Comparison of ENCODE assay signal across 8 mouse cellular contexts in the genomic region with DNA sequence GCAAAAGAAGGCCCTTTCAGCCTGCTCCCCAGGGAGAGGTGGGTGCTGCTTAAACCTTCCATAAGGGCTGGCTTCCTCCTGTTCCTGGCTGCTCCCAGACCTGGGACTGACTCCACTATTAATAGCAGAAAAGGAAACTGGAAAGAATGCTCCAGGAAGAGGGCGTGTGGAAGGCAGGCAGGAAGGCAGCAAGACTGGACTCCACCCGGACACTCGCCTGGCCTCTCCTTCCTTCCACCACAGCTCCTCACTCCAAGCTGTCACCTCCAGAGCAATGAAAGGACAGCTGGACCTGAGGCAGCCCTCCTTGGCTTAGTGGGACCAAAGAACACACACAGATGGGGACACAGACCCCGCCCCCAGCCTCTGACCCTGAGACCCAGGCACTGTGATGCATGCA. TPM values are rescaled to one million over a fixed set of nuclear protein-coding genes. Genes with fewer than 3 reads are reported as not detected.
A peak's percentile ranks its signal among the peaks of the same experiment; 100 is the strongest.
DNase-seq lines count a peak whose midpoint lies in the region; ATAC-seq and TF ChIP-seq lines count a peak whose summit lies in the region.
"Had no signal": no experiment of that assay in that cellular context is flagged by ENCODE, and none has a peak within 500 bp of the region (broad histone marks: within the 10 kb centered on the region; RNA-seq: fewer than 3 reads in every experiment).

No protein-coding gene starts in this region.

- H3K4me2 ChIP-seq in neural tube, embryonic 13.5 days: no peak overlapping the region
- H3K4me2 ChIP-seq in heart, postnatal 0 days (ENCODE audit: low read depth, low read length): peak overlapping the region; percentile 33
- H3K4me2 ChIP-seq: embryonic facial prominence, embryonic 13.5 days had no signal

- 0 out of 2 replicates have a peak overlapping the region, but pooled peaks have one; percentile 23 for H3K27ac ChIP-seq in neural tube, embryonic 13.5 days (replicated peaks)
- peak overlapping the region; percentile 63 for H3K27ac ChIP-seq in heart, postnatal 0 days (ENCODE audit: low read depth)
- H3K27ac ChIP-seq: embryonic facial prominence, embryonic 13.5 days had no signal

- TF ChIP-seq CTCF in heart, postnatal 0 days (IDR thresholded peaks at IDR 0.05; ENCODE audit: low read depth): no peak

- WGBS in neural tube, embryonic 13.5 days: 72% methylated on average over 4 of the region's 4 CpGs
- WGBS in heart, postnatal 0 days: 33% methylated on average over 4 of the region's 4 CpGs

- no peak for DNase-seq in neural tube, embryonic 10.5 days (ENCODE audit: extremely low spot score, low spot score)
- peak; percentile 69 for DNase-seq in heart, postnatal 0 days (ENCODE audit: low spot score)
- DNase-seq in kidney, postnatal 14 days: peak; percentile 71
- no peak for DNase-seq in cerebellum, postnatal 25 days
- no peak for DNase-seq in right cerebral cortex, postnatal 4 days
- no peak for DNase-seq in frontal cortex, postnatal 14 days (ENCODE audit: low spot score in 2 of 2)

- ATAC-seq in neural tube, embryonic 13.5 days (ENCODE audit: low read depth): no peak
- peak; percentile 64 for ATAC-seq in heart, postnatal 0 days (ENCODE audit: insufficient read depth, low read depth)

- H3K9me3 ChIP-seq in neural tube, embryonic 13.5 days: no peaks in the 10 kb centered on the region
- H3K9me3 ChIP-seq in heart, postnatal 0 days (replicated peaks; ENCODE audit: control insufficient read depth, low read length): no peaks in the 10 kb centered on the region
- H3K9me3 ChIP-seq: embryonic facial prominence, embryonic 13.5 days had no signal

- peaks cover 27% of the 10 kb centered on the region for H3K4me1 ChIP-seq in neural tube, embryonic 13.5 days (replicated peaks)
- H3K4me1 ChIP-seq in heart, postnatal 0 days (ENCODE audit: control insufficient read depth, insufficient read depth): peaks cover 29% of the 10 kb centered on the region
- H3K4me1 ChIP-seq: embryonic facial prominence, embryonic 13.5 days had no signal

- H3K4me3 ChIP-seq in neural tube, embryonic 13.5 days: no peak overlapping the region
- H3K4me3 ChIP-seq in heart, postnatal 0 days (ENCODE audit: low read depth, low read length): no peak overlapping the region
- H3K4me3 ChIP-seq: embryonic facial prominence, embryonic 13.5 days had no signal

- TF ChIP-seq EP300 in heart, postnatal 0 days (IDR thresholded peaks at IDR 0.05; ENCODE audit: low read depth): peak; percentile 74

- H3K36me3 ChIP-seq in neural tube, embryonic 13.5 days: peaks cover 7% of the 10 kb centered on the region
- no peaks in the 10 kb centered on the region for H3K36me3 ChIP-seq in heart, postnatal 0 days (replicated peaks; ENCODE audit: control insufficient read depth, insufficient read depth, low read length)
- H3K36me3 ChIP-seq: embryonic facial prominence, embryonic 13.5 days had no signal

- H3K27me3 ChIP-seq in neural tube, embryonic 13.5 days: no peaks in the 10 kb centered on the region
- no peaks in the 10 kb centered on the region for H3K27me3 ChIP-seq in heart, postnatal 0 days (ENCODE audit: control insufficient read depth, insufficient read depth, low read length)
- H3K27me3 ChIP-seq: embryonic facial prominence, embryonic 13.5 days had no signal

- no peak overlapping the region for H3K9ac ChIP-seq in neural tube, embryonic 13.5 days
- no peak overlapping the region for H3K9ac ChIP-seq in heart, postnatal 0 days (replicated peaks; ENCODE audit: low read depth, low read length)
- H3K9ac ChIP-seq: embryonic facial prominence, embryonic 13.5 days had no signal

RNA-seq across cellular contexts. Expression of a gene that starts 19.5 kb away (rescaled TPM):
- polyA plus RNA-seq in neural tube, embryonic 13.5 days (2015; fragmentation: Nextera tagmentation; extraction: Ambion mirVana): 14.8 and 15.3 TPM in 2 replicates
- 44.0 and 83.1 TPM in 2 replicates for total RNA-seq in heart, postnatal 0 days (2014; rRNA removed; ENCODE audit: low replicate concordance)
- polyA plus RNA-seq in heart, postnatal 0 days (2015; fragmentation: Nextera tagmentation; extraction: Ambion mirVana): 14.9 and 17.6 TPM in 2 replicates

Comparison
In these comparisons a context has a peak if more than half of its experiments do, and no peak if none do; other contexts are left out.
1. DNase-seq: peak in heart, postnatal 0 days (single experiment) and kidney, postnatal 14 days (single experiment); none in neural tube, embryonic 10.5 days (single experiment), cerebellum, postnatal 25 days (0 of 2), right cerebral cortex, postnatal 4 days (single experiment) and frontal cortex, postnatal 14 days (0 of 2).